Mouse (Mus musculus): ENCODE results near the gene Mtmr12.

- TF ChIP-seq CTCF (conservative IDR thresholded peaks at IDR 0.05; ENCODE audit: low read length): no peak
- peak; percentile 41; the same call in 1 of the 2 replicates for TF ChIP-seq NANOG (IDR thresholded peaks at IDR 0.05; ENCODE audit: borderline replicate concordance, low read length)
- no peak for TF ChIP-seq POU5F1 (IDR thresholded peaks at IDR 0.05; ENCODE audit: borderline replicate concordance, low read length)
These were observed 13.0 kb downstream of the Mtmr12 start for GRCm38 (mm10) chr15:12217849-12218248.

All from E14TG2a.4 (cell line).